Mouse (Mus musculus): ENCODE measurements around the gene Krt42.

DNA sequence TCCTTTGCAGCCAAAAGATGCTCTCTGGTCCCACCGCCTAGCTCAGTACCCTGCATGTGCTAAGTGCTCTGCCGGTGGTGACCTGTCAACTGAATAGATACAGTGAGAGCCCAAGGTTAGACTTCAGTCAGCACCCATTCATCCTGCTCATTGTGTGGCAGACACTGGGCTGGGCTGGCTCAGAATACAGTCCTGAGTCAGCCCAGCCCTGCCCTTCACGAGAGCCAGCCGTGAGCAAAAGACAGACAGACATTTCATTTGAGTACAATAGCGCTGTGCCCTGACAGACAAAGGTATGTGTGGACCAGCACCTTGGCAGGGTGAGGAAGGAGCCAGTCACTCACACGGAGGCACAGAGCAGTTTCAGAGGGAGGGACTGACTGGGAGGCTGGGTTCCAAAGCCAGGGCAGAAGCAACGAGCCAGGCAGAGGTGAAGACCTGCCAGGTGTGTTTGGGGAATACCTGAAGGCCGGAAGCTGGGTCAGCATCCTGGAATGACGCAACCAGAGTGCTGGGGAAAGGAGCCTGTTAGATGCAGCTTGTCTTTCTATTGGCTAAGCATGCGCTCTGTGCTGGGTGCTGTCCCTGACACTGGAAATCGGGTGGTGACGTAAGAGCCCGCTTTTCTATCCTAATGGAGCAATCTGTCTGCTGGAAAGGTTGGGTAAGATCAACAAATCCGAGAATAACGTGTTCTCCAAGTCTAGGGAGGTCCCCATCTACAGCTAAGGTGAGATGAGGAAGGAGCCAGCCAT lies 8.2 kb upstream of the Krt42 start:
- TF ChIP-seq CTCF (IDR thresholded peaks at IDR 0.05; ENCODE audit: borderline replicate concordance, extremely low read depth, insufficient read depth, insufficient read length) = no peak
- no peak for TF ChIP-seq POLR2A (IDR thresholded peaks at IDR 0.05; ENCODE audit: borderline replicate concordance, extremely low read depth, insufficient read depth, insufficient read length, poor library complexity, severe bottlenecking)

Measured in brain, embryonic 14.5 days (tissue).